Mouse (Mus musculus): ENCODE measurements around the gene Lrrc23.
A peak's percentile ranks its signal among the peaks of the same experiment; 100 is the strongest.

The Lrrc23 gene

GRCm38 (mm10) chr6:124768704-124769044 lies 10.9 kb downstream of the Lrrc23 start:
- DNase-seq (ENCODE audit: low read depth, low spot score): no peak

GRCm38 (mm10) chr6:124767920-124768703 lies 11.4 kb downstream of the Lrrc23 start:
- no peak for DNase-seq (ENCODE audit: low read depth, low spot score)

GRCm38 (mm10) chr6:124767536-124767919 lies 12.0 kb downstream of the Lrrc23 start:
- no peak for DNase-seq (ENCODE audit: low read depth, low spot score)

GRCm38 (mm10) chr6:124765951-124766350 lies 13.6 kb downstream of the Lrrc23 start:
- no peak for DNase-seq (ENCODE audit: low read depth, low spot score)

GRCm38 (mm10) chr6:124759259-124759658 lies 20.3 kb downstream of the Lrrc23 start:
- peak; percentile 85 for DNase-seq (ENCODE audit: low read depth, low spot score)

- no peak for DNase-seq (ENCODE audit: low read depth, low spot score)
These were observed 20.7 kb downstream of the Lrrc23 start for GRCm38 (mm10) chr6:124758849-124759232.

- DNase-seq (ENCODE audit: low read depth, low spot score): no peak
These were observed 21.3 kb downstream of the Lrrc23 start for GRCm38 (mm10) chr6:124757909-124758848.

GRCm38 (mm10) chr6:124757351-124757880 lies 22.1 kb downstream of the Lrrc23 start:
- DNase-seq (ENCODE audit: low read depth, low spot score): no peak

- DNase-seq (ENCODE audit: low read depth, low spot score): peak; percentile 82
These were observed 22.7 kb downstream of the Lrrc23 start for GRCm38 (mm10) chr6:124756652-124757350.

- peak; percentile 66 for DNase-seq (ENCODE audit: low read depth, low spot score)
These were observed 23.5 kb downstream of the Lrrc23 start, which contains the start of the genes Gm45234 and Atn1 for GRCm38 (mm10) chr6:124755831-124756595. Gm45234 (minus strand) TSS chr6:124756021. Atn1 (minus strand) TSS chr6:124756524.

- DNase-seq (ENCODE audit: low read depth, low spot score): no peak
These were observed 24.2 kb downstream of the Lrrc23 start for GRCm38 (mm10) chr6:124755306-124755705.

GRCm38 (mm10) chr6:124753861-124754260 lies 25.7 kb downstream of the Lrrc23 start:
- DNase-seq (ENCODE audit: low read depth, low spot score): no peak

GRCm38 (mm10) chr6:124750405-124750804 lies 29.1 kb downstream of the Lrrc23 start:
- DNase-seq (ENCODE audit: low read depth, low spot score): no peak

GRCm38 (mm10) chr6:124746654-124747632 lies 32.6 kb downstream of the Lrrc23 start:
- no peak for DNase-seq (ENCODE audit: low read depth, low spot score)

GRCm38 (mm10) chr6:124746296-124746605 lies 33.3 kb downstream of the Lrrc23 start:
- DNase-seq (ENCODE audit: low read depth, low spot score): no peak

GRCm38 (mm10) chr6:124745490-124746295 lies 33.8 kb downstream of the Lrrc23 start:
- peak; percentile 97 for DNase-seq (ENCODE audit: low read depth, low spot score)

GRCm38 (mm10) chr6:124744755-124745321 lies 34.7 kb downstream of the Lrrc23 start:
- no peak for DNase-seq (ENCODE audit: low read depth, low spot score)

GRCm38 (mm10) chr6:124743647-124744046 lies 35.9 kb downstream of the Lrrc23 start:
- no peak for DNase-seq (ENCODE audit: low read depth, low spot score)
